29 mouse cellular contexts compared by ENCODE assay signal in the genomic region with DNA sequence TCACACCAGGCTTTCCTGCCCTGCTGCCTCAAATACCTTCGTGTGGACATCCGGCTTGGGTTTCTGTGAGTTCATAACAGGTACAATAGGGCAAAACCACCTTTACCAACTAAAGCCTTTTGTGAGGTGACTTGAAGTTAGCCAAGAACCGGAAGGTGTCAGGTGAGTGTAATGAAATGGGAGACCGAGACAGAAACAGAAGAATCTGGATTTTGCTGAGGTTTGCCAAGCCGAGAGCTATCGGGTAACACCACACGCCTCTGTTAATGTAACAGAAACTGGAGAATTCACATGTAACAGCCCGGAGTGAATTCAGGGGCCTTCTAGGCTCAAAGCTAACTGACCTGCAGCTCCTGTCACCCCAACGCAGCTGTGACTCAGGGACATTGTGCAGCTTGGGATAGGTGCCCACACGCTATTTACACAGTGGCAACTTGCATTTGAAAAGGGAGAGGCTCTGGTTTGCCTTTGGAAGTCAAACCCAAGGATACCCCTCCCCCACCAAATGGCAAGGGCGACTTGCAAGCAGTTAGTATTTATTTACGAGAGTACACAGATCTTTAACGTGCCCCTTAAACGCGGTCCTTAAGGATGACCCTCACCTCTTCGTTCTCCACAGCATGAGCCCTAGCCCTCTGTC.
DNase-seq lines count a peak whose midpoint lies in the region; ATAC-seq and TF ChIP-seq lines count a peak whose summit lies in the region.
"Had no signal": no experiment of that assay in that cellular context is flagged by ENCODE, and none has a peak within 500 bp of the region (broad histone marks: within the 10 kb centered on the region; RNA-seq: fewer than 3 reads in every experiment).

No protein-coding gene starts in this region.

- peak; percentile 26; the same call in 1 of the 2 replicates for ATAC-seq in limb, embryonic 11.5 days (ENCODE audit: insufficient number of reproducible peaks, low FRiP score, low TSS enrichment, low read depth)
- no peak for ATAC-seq in embryonic facial prominence, embryonic 14.5 days (ENCODE audit: low read depth)
- ATAC-seq: CD4-positive, CD25-positive, alpha-beta regulatory T cell, adult 4 months; forebrain, embryonic 14.5 days; inflammation-experienced regulatory T-cells, adult 6 months; midbrain, embryonic 15.5 days had no signal

- H3K27ac ChIP-seq in limb, embryonic 11.5 days (replicated peaks; ENCODE audit: low read depth, low read length), result no peak overlapping the region
- no peak overlapping the region for H3K27ac ChIP-seq in limb, embryonic 10.5 days
- no peak overlapping the region for H3K27ac ChIP-seq in ES-E14 (ENCODE audit: insufficient read depth, low read depth, low read length, poor library complexity, severe bottlenecking)
- H3K27ac ChIP-seq in embryonic facial prominence, embryonic 14.5 days (replicated peaks; ENCODE audit: low read depth, low read length), result no peak overlapping the region
- H3K27ac ChIP-seq: embryonic facial prominence, embryonic 15.5 days; hindbrain, embryonic 14.5 days; liver, embryonic 13.5 days; macrophage; midbrain, embryonic 15.5 days had no signal

- DNase-seq in limb, embryonic 11.5 days (ENCODE audit: low spot score), result peak; percentile 44
- no peak for DNase-seq in limb, embryonic 10.5 days (ENCODE audit: low spot score)
- DNase-seq in ES-E14 (ENCODE audit: low read depth, low spot score), result peak; percentile 24
- peak; percentile 54 for DNase-seq in embryonic facial prominence, embryonic 14.5 days (ENCODE audit: low spot score)
- no peak for DNase-seq in gastrocnemius, postnatal 4 days (ENCODE audit: low spot score in 2 of 2)
- no peak for DNase-seq in right cerebral cortex, adult 2 months (ENCODE audit: low spot score in 2 of 2)
- no peak for DNase-seq in gastrocnemius, postnatal 25 days
- DNase-seq: adrenal gland, postnatal 14 days; cerebellum, adult 11-12 months; cerebellum, adult 9-11 months; embryo, embryonic 11 days; kidney, adult 11 months; kidney, postnatal 14 days; layer of hippocampus, adult 9-11 months; liver, embryonic 13.5 days; lung, adult 2 months; right cerebral cortex, adult 18-20 months; right cerebral cortex, postnatal 4 days; thymus, postnatal 4 days had no signal

- no peaks in the 10 kb centered on the region for H3K36me3 ChIP-seq in limb, embryonic 11.5 days (ENCODE audit: control insufficient read depth, insufficient read depth, low read length)
- H3K36me3 ChIP-seq in limb, embryonic 10.5 days, result no peaks in the 10 kb centered on the region
- no peaks in the 10 kb centered on the region for H3K36me3 ChIP-seq in E14TG2a.4 (ENCODE audit: insufficient read depth, low read length)
- H3K36me3 ChIP-seq in ES-E14 (ENCODE audit: control insufficient read depth, insufficient read depth, low read length, poor library complexity, severe bottlenecking), result no peaks in the 10 kb centered on the region
- H3K36me3 ChIP-seq in embryonic facial prominence, embryonic 14.5 days (ENCODE audit: control insufficient read depth, insufficient read depth, low read length), result no peaks in the 10 kb centered on the region
- H3K36me3 ChIP-seq: embryonic facial prominence, embryonic 15.5 days; G1E; heart, embryonic 12.5 days; liver, embryonic 13.5 days; midbrain, embryonic 15.5 days had no signal

- no peak for TF ChIP-seq CTCF in E14TG2a.4 (conservative IDR thresholded peaks at IDR 0.05; ENCODE audit: low read length)

- H3K4me2 ChIP-seq in limb, embryonic 11.5 days (ENCODE audit: low read depth, severe bottlenecking), result no peak overlapping the region
- no peak overlapping the region for H3K4me2 ChIP-seq in embryonic facial prominence, embryonic 14.5 days (ENCODE audit: low read depth, low read length)
- H3K4me2 ChIP-seq: embryonic facial prominence, embryonic 15.5 days; heart, embryonic 12.5 days; hindbrain, embryonic 14.5 days; liver, embryonic 13.5 days; midbrain, embryonic 15.5 days had no signal

- no peaks in the 10 kb centered on the region for H3K27me3 ChIP-seq in limb, embryonic 11.5 days (ENCODE audit: control insufficient read depth, insufficient read depth, low read length)
- H3K27me3 ChIP-seq in limb, embryonic 10.5 days (ENCODE audit: low read depth, poor library complexity, severe bottlenecking), result peaks cover 1% of the 10 kb centered on the region; the same call in 1 of the 2 replicates
- no peaks in the 10 kb centered on the region for H3K27me3 ChIP-seq in E14TG2a.4 (ENCODE audit: insufficient read depth, low read length)
- H3K27me3 ChIP-seq in embryonic facial prominence, embryonic 14.5 days (replicated peaks; ENCODE audit: control insufficient read depth, insufficient read depth, low read length), result no peaks in the 10 kb centered on the region
- H3K27me3 ChIP-seq: embryonic facial prominence, embryonic 15.5 days; heart, embryonic 12.5 days; liver, embryonic 13.5 days; midbrain, embryonic 15.5 days had no signal

- 57% methylated on average over 16 of the region's 16 CpGs for WGBS in limb, embryonic 11.5 days
- WGBS in limb, embryonic 10.5 days, result 70% methylated on average over 16 of the region's 16 CpGs
- 58% methylated on average over 16 of the region's 16 CpGs for WGBS in embryonic facial prominence, embryonic 14.5 days

- no peaks in the 10 kb centered on the region for H3K9me3 ChIP-seq in limb, embryonic 11.5 days (ENCODE audit: control insufficient read depth, low read length)
- H3K9me3 ChIP-seq in limb, embryonic 10.5 days (replicated peaks), result no peaks in the 10 kb centered on the region
- H3K9me3 ChIP-seq in E14TG2a.4 (ENCODE audit: low read length) (no peaks in the 10 kb centered on the region), ES-E14 (ENCODE audit: control insufficient read depth, insufficient read depth, low read depth, low read length) (no peaks in the 10 kb centered on the region)
- H3K9me3 ChIP-seq in embryonic facial prominence, embryonic 14.5 days (ENCODE audit: control insufficient read depth, low read length), result no peaks in the 10 kb centered on the region
- H3K9me3 ChIP-seq: embryonic facial prominence, embryonic 15.5 days; heart, embryonic 12.5 days; liver, embryonic 13.5 days; midbrain, embryonic 15.5 days had no signal

- H3K9ac ChIP-seq in limb, embryonic 11.5 days (ENCODE audit: low read length), result no peak overlapping the region
- no peak overlapping the region for H3K9ac ChIP-seq in ES-E14 (ENCODE audit: insufficient read depth, low read depth, low read length, poor library complexity, severe bottlenecking)
- no peak overlapping the region for H3K9ac ChIP-seq in embryonic facial prominence, embryonic 14.5 days (ENCODE audit: low read depth, low read length)
- H3K9ac ChIP-seq: embryonic facial prominence, embryonic 15.5 days; heart, embryonic 12.5 days; hindbrain, embryonic 14.5 days; liver, embryonic 13.5 days; midbrain, embryonic 15.5 days had no signal

- H3K4me1 ChIP-seq in limb, embryonic 11.5 days (ENCODE audit: control insufficient read depth, insufficient read depth, low read length), result peaks cover 8% of the 10 kb centered on the region
- H3K4me1 ChIP-seq in limb, embryonic 10.5 days, result peaks cover 16% of the 10 kb centered on the region
- peaks cover 67% of the 10 kb centered on the region for H3K4me1 ChIP-seq in E14TG2a.4 (replicated peaks; ENCODE audit: low read depth, low read length)
- peaks cover 0 to 6% of the 10 kb centered on the region in 2 experiments; a peak in 2 of 4 replicates for H3K4me1 ChIP-seq in ES-E14 (ENCODE audit: control insufficient read depth in 2 of 2, insufficient read depth in 2 of 2, low read length in 2 of 2, poor library complexity in 1 of 2)
- peaks cover 32% of the 10 kb centered on the region for H3K4me1 ChIP-seq in embryonic facial prominence, embryonic 14.5 days (ENCODE audit: control insufficient read depth, insufficient read depth, low read length)
- H3K4me1 ChIP-seq: liver, embryonic 13.5 days; midbrain, embryonic 15.5 days had no signal

- no peak overlapping the region for H3K4me3 ChIP-seq in limb, embryonic 11.5 days (ENCODE audit: low read depth, low read length)
- H3K4me3 ChIP-seq in limb, embryonic 10.5 days, result no peak overlapping the region
- H3K4me3 ChIP-seq in E14TG2a.4 (replicated peaks; ENCODE audit: low read length) (peak overlapping the region; percentile 63), ES-E14 (ENCODE audit: insufficient read depth in 1 of 2, low read depth in 1 of 2, low read length in 2 of 2, poor library complexity in 1 of 2, severe bottlenecking in 1 of 2) (no peak overlapping the region)
- H3K4me3 ChIP-seq in embryonic facial prominence, embryonic 14.5 days (ENCODE audit: low read depth, low read length), result no peak overlapping the region
- H3K4me3 ChIP-seq: embryonic facial prominence, embryonic 15.5 days; heart, embryonic 12.5 days; liver, embryonic 13.5 days; midbrain, embryonic 15.5 days had no signal

- in situ Hi-C loops in ES-E14 (cut with MboI; ENCODE audit: low sequenced_read_pairs in 2 of 2, unreplicated experiment in 2 of 2), result no loop called here

TF ChIP-seq in ES-E14, 5 proteins besides CTCF, POLR2A, EP300 and RAD21:
- no peak for TF ChIP-seq ZNF384 (IDR thresholded peaks at IDR 0.05; ENCODE audit: low read depth, low read length)
- no peak for TF ChIP-seq ZC3H11A (IDR thresholded peaks at IDR 0.05; ENCODE audit: borderline replicate concordance, low read depth, low read length)
- TF ChIP-seq HCFC1 (IDR thresholded peaks at IDR 0.05; ENCODE audit: borderline replicate concordance, insufficient read depth, low read length), result no peak
- no peak for TF ChIP-seq MAFK (IDR thresholded peaks at IDR 0.05; ENCODE audit: insufficient read depth, low read depth, low read length)
- no peak for TF ChIP-seq CHD2 (IDR thresholded peaks at IDR 0.05; ENCODE audit: low read depth, low read length)

Comparison
In these comparisons a context has a peak if more than half of its experiments do, and no peak if none do; other contexts are left out.
1. DNase-seq: peak in limb, embryonic 11.5 days (single experiment), ES-E14 (single experiment) and embryonic facial prominence, embryonic 14.5 days (single experiment); none in limb, embryonic 10.5 days (single experiment), gastrocnemius, postnatal 4 days (0 of 2), right cerebral cortex, adult 2 months (0 of 2) and gastrocnemius, postnatal 25 days (single experiment).